Mouse (Mus musculus) bone marrow, adult 2 months (tissue): ENCODE results near the gene Apela.

ENCODE experiments used
- CTCF ChIP-seq: fragments of 200-500 bp; IDR thresholded peaks from 2 replicates; pipeline ENCODE4 v1.5.1; 2011; ENCODE audit warnings: low read length, control low read depth; ENCODE audit not compliant: control insufficient read depth, insufficient read depth
- POLR2A ChIP-seq: fragments of 200-500 bp; IDR thresholded peaks from 2 replicates; pipeline ENCODE4 v1.6.1; 2011; ENCODE audit warnings: low read depth, mild to moderate bottlenecking, control low read depth, low read length, borderline replicate concordance; ENCODE audit not compliant: control insufficient read depth

DNA sequence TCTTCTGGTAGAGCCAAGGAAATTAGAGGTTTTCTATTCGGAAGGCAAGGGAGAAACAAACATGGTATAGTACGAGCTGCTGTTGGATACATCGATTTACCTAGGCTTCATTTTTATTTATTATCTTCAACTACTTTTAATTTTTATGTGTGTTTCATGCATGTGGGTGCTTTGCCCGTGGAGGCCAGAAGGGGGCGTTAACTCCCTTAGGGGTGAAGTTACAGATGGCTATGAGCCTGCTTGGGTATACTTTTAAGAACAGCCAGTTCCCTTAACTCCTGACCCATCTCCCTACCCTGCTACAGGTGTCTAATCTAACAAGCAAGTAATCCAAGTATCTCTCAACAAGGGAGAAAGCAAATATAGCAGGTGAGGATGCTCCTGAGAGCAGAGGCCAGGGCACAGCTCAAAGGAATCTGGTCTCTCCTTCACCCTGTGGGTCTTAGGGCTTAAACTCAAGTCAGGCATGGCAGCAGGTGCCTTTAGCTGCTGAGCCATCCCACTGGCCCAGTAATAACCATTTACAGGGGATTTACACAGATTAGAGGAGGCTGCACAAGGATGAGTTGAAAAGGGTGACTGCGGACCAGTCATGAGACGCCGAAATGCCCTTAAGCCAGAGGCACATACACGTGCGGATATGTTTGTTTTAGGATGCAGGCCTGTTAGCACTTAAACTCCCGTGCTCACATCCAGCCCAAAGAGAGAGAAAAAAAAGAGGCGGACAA, 8.0 kb downstream of the Apela start:
- TF ChIP-seq CTCF (no peak), POLR2A (no peak)
